Mouse (Mus musculus): ENCODE measurements at regions not wholly inside any gene's neighbourhood (a gene's known extent, or its start where the extent isn't known, plus 50 kb on each side); places are given as distances from the start of the nearest gene placed in this dataset.

DNA sequence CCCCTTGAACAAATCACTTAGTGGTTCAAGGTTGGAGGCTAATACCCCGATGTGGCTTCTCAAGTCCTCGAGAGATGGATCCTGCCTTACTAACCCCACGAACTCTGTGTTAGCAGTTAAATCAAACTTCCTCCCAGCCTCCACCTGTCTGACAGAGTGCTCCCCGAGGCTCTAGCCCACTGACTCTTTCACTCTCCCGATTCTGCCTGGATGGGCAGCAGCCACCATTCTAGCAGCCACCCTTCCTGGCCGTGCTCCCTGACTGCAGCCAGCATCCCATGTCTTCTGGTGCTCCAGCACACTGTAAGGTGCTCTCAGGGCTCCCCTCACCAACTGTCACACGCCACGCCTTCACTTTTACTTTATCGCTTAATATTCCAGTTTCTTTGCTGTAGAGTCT lies 173.6 kb upstream of the Lpp start:
- intact Hi-C loops (cut with DNase I), result no loop called here
- no peak for DNase-seq

DNA sequence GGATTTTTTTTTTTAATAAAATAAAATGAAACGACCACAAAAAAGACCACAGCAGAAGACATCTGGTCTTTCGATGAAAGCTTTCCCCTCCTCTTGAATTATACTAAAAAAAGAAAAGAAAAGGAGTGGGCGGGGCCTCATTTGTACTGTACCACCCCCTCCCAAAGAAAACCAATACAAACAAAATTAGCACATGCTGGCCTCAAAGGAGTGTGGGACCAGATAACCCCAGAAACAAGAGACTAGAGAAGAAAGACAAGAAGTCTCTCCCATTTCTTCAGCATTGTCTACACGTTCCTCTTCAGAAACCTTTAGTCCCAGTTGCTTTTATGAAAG lies 174.5 kb upstream of the Lpp start:
- intact Hi-C loops (cut with DNase I), result no loop called here
- DNase-seq, result no peak

- intact Hi-C loops (cut with DNase I), result no loop called here
- no peak for DNase-seq
Observed at GRCm38 (mm10) chr16:24218162-24218849, 175.0 kb upstream of the Lpp start.

DNA sequence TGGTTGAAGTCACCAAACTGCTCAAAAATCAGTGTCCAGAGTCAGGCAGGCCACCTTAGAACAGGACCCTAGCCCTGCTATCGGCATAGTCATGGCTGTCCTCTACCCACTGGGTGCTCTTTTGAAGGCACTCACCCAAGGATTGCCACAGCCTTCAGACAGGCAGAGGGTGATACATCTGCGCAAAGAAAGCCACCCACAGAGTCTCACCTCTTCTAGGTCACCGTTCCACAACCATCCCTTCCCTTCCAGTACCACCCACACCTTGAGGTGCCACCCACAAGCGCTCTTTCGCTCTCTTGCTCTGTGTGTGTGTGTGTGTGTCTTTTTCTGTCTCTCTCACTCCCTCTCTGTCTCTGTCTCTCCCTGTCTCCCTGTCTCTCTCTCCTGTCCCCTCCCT lies 176.5 kb upstream of the Lpp start:
- no peak for DNase-seq
- intact Hi-C loops (cut with DNase I), result no loop called here

DNA sequence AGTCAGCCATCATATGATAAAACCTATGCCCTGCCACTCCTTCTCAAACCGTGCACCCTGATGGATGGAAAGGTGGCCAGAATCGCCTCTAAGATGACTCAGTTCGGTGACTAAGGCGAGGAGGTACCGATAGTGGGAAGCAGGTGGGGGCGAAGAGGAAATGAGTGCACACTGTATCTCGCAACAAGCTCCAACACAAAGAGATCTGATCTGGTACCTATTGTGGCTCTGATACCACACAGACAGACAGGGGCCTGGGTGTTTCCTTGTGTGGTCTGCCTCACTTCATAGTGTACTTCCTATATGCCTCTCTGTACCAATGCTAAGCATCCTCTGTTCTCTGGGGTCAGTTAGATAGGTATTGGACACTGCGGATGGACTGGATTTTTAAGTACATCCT lies 178.0 kb upstream of the Lpp start:
- intact Hi-C loops (cut with DNase I), result no loop called here
- DNase-seq, result no peak

DNA sequence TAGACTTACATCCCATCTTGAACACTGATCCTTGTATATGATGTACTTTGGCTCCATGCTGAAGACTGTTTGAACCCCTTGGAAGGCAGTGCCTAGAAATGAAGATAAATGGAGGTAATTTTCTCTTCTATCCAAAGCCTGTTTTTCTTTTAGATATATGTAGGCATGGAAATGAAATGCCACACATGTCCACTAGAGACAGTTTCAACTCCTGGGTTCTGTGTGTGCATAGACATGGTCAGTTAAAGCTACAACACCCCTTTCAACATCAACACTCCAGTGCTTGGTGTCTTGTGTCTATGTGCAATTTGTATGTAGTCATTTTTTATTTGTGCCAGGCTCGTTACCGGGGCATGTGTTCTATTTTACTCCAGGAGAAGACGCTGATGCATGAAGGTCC lies 179.7 kb upstream of the Lpp start:
- intact Hi-C loops (cut with DNase I), result loop anchor here (1.0 kb wide), 1 partner anchor 16 kb away; no protein-coding TSS in a partner anchor
- no peak for DNase-seq

GRCm38 (mm10) chr16:24212702-24213101 lies 180.6 kb upstream of the Lpp start:
- intact Hi-C loops (cut with DNase I), result loop anchor here (1.0 kb wide), 1 partner anchor 17 kb away; no protein-coding TSS in a partner anchor
- DNase-seq, result no peak

DNA sequence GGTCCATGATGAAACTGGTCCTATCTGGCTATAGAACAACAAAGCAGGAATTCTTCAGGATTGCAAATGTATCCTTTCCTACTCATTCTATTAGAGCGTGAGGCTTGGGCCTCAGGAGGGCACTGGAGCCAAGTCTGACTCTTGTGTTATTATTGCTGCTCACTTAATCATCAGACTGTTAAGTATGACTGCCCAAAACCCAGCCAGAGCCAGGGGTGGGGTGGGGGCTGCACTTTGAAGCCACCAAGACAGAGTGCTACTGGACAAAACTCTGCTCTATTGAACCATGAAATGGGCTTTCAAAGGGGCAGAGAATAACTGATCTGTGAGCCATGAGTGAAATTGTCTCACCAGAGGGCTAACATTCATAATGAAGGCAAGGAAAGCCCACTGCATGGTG lies 181.7 kb upstream of the Lpp start:
- intact Hi-C loops (cut with DNase I), result no loop called here
- no peak for DNase-seq

DNA sequence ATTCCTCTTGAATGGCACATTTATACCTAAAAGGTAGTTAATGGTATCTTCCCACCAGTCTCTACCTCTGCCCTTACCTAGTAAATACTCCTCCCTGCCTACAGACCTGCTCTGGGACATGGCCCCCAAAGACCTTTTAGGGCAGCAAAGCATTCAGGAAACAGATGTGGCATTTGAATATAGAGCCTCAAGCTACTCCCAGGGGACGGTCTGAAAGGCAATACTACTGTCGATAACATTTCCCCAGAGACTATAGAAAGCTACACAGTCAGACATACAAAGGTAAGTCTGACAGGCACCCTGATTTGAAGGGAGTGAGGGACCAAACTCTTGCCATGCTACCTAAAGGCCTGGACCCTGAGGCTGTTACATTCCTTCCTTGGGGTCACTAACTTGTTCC lies 184.4 kb upstream of the Lpp start:
- intact Hi-C loops (cut with DNase I), result no loop called here

DNA sequence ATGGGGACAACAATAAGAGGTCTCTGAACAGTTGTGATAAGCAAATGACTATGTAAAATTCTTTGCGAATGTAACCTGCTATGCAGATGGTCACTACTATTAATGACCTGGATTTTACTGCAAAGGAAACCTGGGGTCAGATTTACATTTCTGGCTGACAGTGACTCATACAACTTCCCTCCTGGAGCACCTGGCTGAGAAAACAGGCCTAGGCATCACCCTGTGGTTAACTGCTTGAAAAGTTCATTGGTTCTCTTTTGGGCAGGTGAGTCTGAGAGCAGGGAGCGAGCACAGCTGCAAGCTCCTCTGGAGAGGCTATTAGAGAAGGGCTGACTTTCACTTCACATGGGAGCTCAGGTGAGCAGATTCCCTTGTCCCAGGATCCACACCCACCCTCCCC lies 185.2 kb upstream of the Lpp start:
- DNase-seq, result no peak
- intact Hi-C loops (cut with DNase I), result no loop called here

More for the DNA sequence above, 184.4 kb upstream of the Lpp start:
- DNase-seq, result no peak

DNA sequence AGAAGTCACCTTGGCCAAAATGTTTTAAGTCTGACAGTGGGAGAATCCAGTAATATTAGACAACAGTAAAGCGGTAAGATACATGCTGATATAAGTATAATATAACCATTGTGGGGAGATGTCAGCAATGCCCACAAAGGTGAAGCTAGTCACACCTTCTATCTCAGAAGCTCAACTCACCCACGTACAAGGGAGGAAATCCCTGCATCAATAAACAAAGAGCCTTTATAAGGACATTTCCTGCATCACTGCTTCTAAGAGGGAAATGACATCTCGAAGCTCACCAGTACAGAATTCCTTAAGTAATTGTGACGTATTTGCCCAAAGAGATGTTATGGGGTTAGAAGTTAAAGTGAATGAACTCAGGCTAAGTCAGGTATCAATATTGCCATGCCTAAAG lies 186.3 kb upstream of the Lpp start:
- intact Hi-C loops (cut with DNase I), result no loop called here
- DNase-seq, result no peak

- intact Hi-C loops (cut with DNase I), result no loop called here
Observed at GRCm38 (mm10) chr16:24206461-24206861, 186.8 kb upstream of the Lpp start.

DNA sequence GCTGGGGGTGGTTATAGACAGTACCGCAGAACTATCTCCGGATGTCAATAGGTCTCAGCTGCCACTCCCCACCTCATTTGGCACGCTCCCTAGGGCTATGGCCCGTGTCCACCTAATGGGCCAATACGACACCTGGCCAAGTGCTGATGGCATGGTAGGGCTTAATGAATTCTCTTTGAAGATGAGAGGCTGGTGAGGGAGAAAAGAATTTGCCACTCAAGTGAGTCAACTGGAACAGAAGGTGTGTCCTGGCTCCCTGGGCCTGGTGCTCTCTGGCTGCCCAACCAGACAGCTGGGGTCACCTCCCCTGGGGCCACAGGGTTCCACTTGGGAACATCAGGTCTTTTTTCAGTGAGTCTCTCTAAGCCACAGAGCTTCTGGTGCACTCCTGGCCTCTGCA lies 187.7 kb upstream of the Lpp start:
- intact Hi-C loops (cut with DNase I), result no loop called here
- peak; percentile 42 to 44 for DNase-seq

More at GRCm38 (mm10) chr16:24206461-24206861, 186.8 kb upstream of the Lpp start:
- no peak for DNase-seq

GRCm38 (mm10) chr16:24204064-24204730 lies 189.1 kb upstream of the Lpp start:
- no peak for DNase-seq
- intact Hi-C loops (cut with DNase I), result no loop called here

DNA sequence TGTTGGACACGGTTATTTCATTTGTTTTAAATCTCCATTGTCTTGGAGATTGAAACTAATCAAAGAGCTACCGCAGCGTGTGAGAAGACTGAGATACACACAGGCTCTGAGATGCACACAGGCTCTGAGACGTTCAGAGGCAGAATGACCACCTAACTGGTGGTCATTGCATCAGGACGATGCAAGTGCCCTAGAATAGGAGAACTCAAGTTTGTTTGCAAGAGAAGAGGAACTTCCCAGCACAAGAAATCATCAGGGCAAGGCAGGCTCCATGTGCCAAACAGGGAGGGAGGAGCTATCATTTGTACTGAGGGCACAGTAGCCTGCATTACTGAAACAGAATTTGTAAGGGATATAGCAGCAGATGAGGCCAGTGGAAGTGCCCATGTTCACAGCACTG lies 190.7 kb upstream of the Lpp start:
- intact Hi-C loops (cut with DNase I), result no loop called here
- DNase-seq, result no peak

DNA sequence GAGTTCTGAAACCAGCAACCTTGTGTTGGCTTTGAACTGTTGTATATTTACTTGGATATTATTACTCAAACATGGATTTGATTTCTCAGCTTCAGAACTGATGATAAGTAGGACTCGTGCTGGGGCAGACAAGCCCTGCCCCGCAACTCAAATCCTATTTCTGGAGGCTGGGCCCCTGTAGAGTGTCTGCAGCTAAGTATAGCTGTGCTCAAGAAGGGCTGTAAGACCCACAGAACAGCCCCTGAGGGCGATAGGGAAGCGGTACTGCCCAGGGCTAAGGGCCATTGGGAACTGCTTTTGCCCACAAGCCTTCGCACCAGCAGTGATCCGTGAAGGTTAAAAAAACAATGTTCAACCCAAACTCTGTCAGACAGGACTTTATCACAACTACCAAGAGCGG lies 191.9 kb upstream of the Lpp start:
- no peak for DNase-seq
- intact Hi-C loops (cut with DNase I), result no loop called here

DNA sequence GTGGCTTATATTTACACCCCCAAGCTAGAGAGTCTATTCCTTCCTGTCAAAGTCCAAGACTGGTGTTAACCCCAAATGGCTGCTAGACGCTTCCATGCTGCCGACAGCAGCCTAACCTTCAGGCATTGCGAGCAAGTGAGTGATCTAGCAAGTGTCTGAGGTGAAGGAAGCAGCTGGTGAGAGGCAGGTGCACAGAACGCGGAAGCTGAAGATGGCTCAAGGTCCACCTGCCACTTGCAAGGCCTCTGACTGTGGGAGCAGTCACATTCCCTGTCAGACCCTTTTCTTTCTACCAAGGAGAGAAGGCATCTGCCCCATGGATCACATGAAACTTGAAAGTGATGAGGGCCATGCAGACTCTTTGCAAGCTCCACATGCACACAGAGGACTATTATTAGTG lies 193.1 kb upstream of the Lpp start:
- intact Hi-C loops (cut with DNase I), result no loop called here
- DNase-seq, result no peak

DNA sequence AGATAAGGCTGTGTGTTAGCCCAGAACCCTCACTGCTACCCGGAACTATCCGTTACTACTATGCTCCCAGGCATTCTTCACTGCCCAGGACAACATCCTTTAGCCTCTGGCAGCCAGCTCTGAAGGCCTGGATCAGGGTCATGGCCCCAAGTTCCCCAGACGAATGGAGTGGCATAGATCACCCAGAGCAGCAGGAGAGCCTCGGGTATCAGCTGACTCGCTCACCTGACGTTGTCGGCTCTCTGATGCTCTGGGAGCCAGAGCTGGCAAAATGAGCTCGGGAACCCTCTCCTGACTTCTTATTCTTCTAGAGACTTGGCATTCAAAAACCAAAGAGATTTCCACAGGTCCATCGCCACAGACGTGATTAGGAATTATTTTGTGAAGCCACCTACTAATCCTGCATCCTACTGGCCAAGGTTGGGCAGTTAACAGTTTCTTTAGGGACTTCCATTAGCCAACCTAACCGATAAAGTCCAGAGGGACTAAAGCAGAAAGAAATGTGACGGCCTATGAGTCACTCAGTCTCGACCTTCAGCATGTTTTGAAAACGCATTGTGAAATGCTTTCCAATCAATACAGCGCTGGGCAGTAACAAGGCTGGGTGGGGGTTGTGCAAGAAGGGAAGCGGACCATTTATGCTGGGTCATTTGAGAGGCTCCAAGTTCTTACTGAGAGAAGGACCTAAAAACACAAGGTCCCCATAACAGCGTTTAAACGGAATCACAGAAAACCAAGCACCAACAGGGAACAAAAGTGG lies 193.7 kb upstream of the Lpp start:
- intact Hi-C loops (cut with DNase I), result no loop called here
- no peak for DNase-seq

- DNase-seq, result no peak
- intact Hi-C loops (cut with DNase I), result no loop called here
Observed at GRCm38 (mm10) chr16:24198291-24198690, 195.0 kb upstream of the Lpp start.

- no peak for DNase-seq
- intact Hi-C loops (cut with DNase I), result no loop called here
Observed at GRCm38 (mm10) chr16:24197618-24198017, 195.7 kb upstream of the Lpp start.

DNA sequence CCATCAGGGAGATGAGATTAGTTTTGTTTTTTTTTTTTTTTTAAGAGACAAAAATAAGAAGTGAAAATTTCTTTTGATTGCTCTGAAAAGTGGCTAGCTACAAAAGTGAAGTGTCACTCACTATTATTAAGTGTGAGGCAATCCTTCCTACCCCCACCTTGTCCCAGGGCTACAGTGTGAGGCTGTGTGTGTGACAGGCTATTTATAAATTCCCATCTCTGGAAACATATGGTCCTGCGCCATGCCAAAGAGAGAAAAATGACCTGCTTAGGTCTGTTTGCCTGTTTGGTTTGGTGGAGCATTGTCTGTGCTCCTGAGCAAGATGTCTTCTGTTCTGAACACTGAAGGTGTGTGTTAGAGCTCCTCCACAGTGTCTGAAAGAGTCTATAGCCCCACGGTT lies 199.4 kb upstream of the Lpp start:
- DNase-seq, result no peak
- intact Hi-C loops (cut with DNase I), result loop anchor here (5.0 kb wide), 2 partner anchors 37 to 43 kb away; no protein-coding TSS in a partner anchor
